Mouse (Mus musculus): ENCODE results near the gene Dph1.

DNA sequence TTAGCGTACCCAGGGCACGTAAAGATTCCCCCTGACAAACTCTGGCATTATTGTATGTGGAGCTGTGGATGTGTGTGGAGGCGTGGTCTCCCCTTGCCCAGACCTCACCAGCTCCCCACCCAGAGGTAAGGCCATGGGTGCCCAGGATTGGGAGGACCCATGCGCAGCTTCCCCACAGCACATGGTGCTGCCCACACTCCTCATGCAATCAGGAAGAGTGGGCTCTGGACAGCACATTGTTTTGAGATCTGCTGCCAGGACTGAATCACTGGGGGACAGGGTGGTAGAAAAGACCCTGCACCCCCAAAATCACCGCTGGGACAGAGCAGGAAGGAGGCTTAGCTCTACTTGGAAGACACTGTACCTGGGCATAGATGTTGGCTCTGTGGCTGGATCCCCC, 6.5 kb downstream of the Dph1 start:
- TF ChIP-seq CTCF (IDR thresholded peaks at IDR 0.05; ENCODE audit: control insufficient read depth, insufficient read depth, insufficient replicate concordance, low read depth, low read length), result no peak
- no peak for TF ChIP-seq POLR2A (IDR thresholded peaks at IDR 0.05; ENCODE audit: control insufficient read depth, low read depth, low read length)
